Mouse (Mus musculus) stomach, embryonic 15.5 days (tissue): ENCODE measurements around the gene Zeb2. TPM values are rescaled to one million over a fixed set of nuclear protein-coding genes. Genes with fewer than 3 reads are reported as not detected.

Experiments used
- ATAC-seq: fragments of 200-750 bp; cut with Nextera tagmentation; 2 replicates; pipeline ENCODE4 v1.8.0; 2017; ENCODE audit warnings: low read depth, moderate number of reproducible peaks, moderate TSS enrichment; ENCODE audit not compliant: insufficient read depth, low FRiP score
- H3K27ac ChIP-seq: fragments of 300-500 bp; sonication (generic); 2 replicates; pipeline ENCODE4 v1.5.1; 2015; ENCODE audit warnings: mild to moderate bottlenecking, inconsistent platforms
- H3K27me3 ChIP-seq: fragments of 300-500 bp; sonication (generic); replicated peaks from 2 replicates; pipeline ENCODE4 v1.6.1; 2015; ENCODE audit warnings: inconsistent platforms
- H3K36me3 ChIP-seq: fragments of 300-500 bp; sonication (generic); 2 replicates; pipeline ENCODE4 v1.6.1; 2015; ENCODE audit warnings: inconsistent platforms
- H3K4me1 ChIP-seq: fragments of 300-500 bp; sonication (generic); 2 replicates; pipeline ENCODE4 v1.6.1; 2015; ENCODE audit warnings: inconsistent platforms
- H3K4me2 ChIP-seq: fragments of 300-500 bp; sonication (generic); 2 replicates; pipeline ENCODE4 v1.6.1; 2015; ENCODE audit warnings: mild to moderate bottlenecking, inconsistent platforms
- H3K4me3 ChIP-seq: fragments of 300-500 bp; sonication (generic); replicated peaks from 2 replicates; pipeline ENCODE4 v1.5.1; 2015; ENCODE audit warnings: inconsistent platforms
- H3K9ac ChIP-seq: fragments of 300-500 bp; sonication (generic); 2 replicates; pipeline ENCODE4 v1.6.1; 2015; ENCODE audit warnings: inconsistent platforms
- H3K9me3 ChIP-seq: fragments of 300-500 bp; sonication (generic); 2 replicates; pipeline ENCODE4 v1.6.1; 2016; ENCODE audit warnings: inconsistent platforms
- WGBS: fragments of 180-500 bp; shearing (Covaris S2); methylation state at CpG from one replicate; pipeline ENCODE4 v1.1.7; 2015; 5-methylcytosine and 5-hydroxymethylcytosine counted together
- polyA plus RNA-seq: library from polyadenylated mRNA; unstranded; fragments of >200 nt; fragmentation: Nextera tagmentation; extraction: Ambion mirVana; gene quantifications from 2 replicates; pipeline ENCODE4 v1.2.1, GENCODE M21; 2015

Gene Zeb2
- polyA plus RNA-seq, 1 experiment from 2014 or later, result 46.5 TPM

- Histone ChIP-seq H3K27ac (no peak overlapping the region), H3K4me1 (no peaks in the 10 kb centered on the region), H3K27me3 (no peaks in the 10 kb centered on the region), H3K9me3 (no peaks in the 10 kb centered on the region), H3K4me2 (no peak overlapping the region), H3K9ac (no peak overlapping the region), H3K4me3 (no peak overlapping the region), H3K36me3 (no peaks in the 10 kb centered on the region)
- 78% methylated on average over 5 of the region's 5 CpGs for WGBS
- ATAC-seq, result no peak
Observed at GRCm38 (mm10) chr2:45071296-45071695, 45.9 kb downstream of the Zeb2 start.

GRCm38 (mm10) chr2:45070612-45071276 is 46.5 kb downstream of the Zeb2 start:
- Histone ChIP-seq H3K27ac (no peak overlapping the region), H3K4me2 (no peak overlapping the region), H3K9ac (no peak overlapping the region), H3K36me3 (no peaks in the 10 kb centered on the region), H3K9me3 (no peaks in the 10 kb centered on the region), H3K27me3 (no peaks in the 10 kb centered on the region), H3K4me3 (no peak overlapping the region), H3K4me1 (no peaks in the 10 kb centered on the region)
- 50% methylated on average over 6 of the region's 6 CpGs for WGBS
- no peak for ATAC-seq

- Histone ChIP-seq H3K9me3 (no peaks in the 10 kb centered on the region), H3K4me3 (no peak overlapping the region), H3K4me2 (no peak overlapping the region), H3K36me3 (no peaks in the 10 kb centered on the region), H3K4me1 (no peaks in the 10 kb centered on the region), H3K27ac (no peak overlapping the region), H3K27me3 (no peaks in the 10 kb centered on the region), H3K9ac (no peak overlapping the region)
- 79% methylated on average over 7 of the region's 7 CpGs for WGBS
- ATAC-seq, result peak; percentile 35; the same call in 1 of the 2 replicates
Observed at GRCm38 (mm10) chr2:45068792-45069550, 48.2 kb downstream of the Zeb2 start.

- Histone ChIP-seq H3K4me3 (no peak overlapping the region), H3K27me3 (no peaks in the 10 kb centered on the region), H3K4me1 (no peaks in the 10 kb centered on the region), H3K36me3 (no peaks in the 10 kb centered on the region), H3K9me3 (no peaks in the 10 kb centered on the region), H3K27ac (no peak overlapping the region), H3K4me2 (no peak overlapping the region), H3K9ac (no peak overlapping the region)
- no peak for ATAC-seq
- 44% methylated on average over 5 of the region's 5 CpGs for WGBS
Observed at GRCm38 (mm10) chr2:45067116-45067515, 50.1 kb downstream of the Zeb2 start.

- H3K9me3 ChIP-seq, result no peaks in the 10 kb centered on the region
- H3K27ac ChIP-seq, result no peak overlapping the region
- no peaks in the 10 kb centered on the region for H3K36me3 ChIP-seq
- ATAC-seq, result no peak
- H3K27me3 ChIP-seq, result no peaks in the 10 kb centered on the region
- no peak overlapping the region for H3K4me2 ChIP-seq
- no peak overlapping the region for H3K9ac ChIP-seq
- WGBS, result 45% methylated on average over 7 of the region's 7 CpGs
- no peaks in the 10 kb centered on the region for H3K4me1 ChIP-seq
- H3K4me3 ChIP-seq, result no peak overlapping the region
Observed at GRCm38 (mm10) chr2:45063300-45063890, 53.8 kb downstream of the Zeb2 start.

GRCm38 (mm10) chr2:45062136-45062535 is 55.1 kb downstream of the Zeb2 start:
- Histone ChIP-seq H3K9me3 (no peaks in the 10 kb centered on the region), H3K4me1 (no peaks in the 10 kb centered on the region), H3K36me3 (no peaks in the 10 kb centered on the region), H3K27ac (no peak overlapping the region), H3K4me3 (no peak overlapping the region), H3K27me3 (no peaks in the 10 kb centered on the region), H3K4me2 (no peak overlapping the region), H3K9ac (no peak overlapping the region)
- ATAC-seq, result no peak
- WGBS, result 63% methylated on average over 6 of the region's 6 CpGs

- Histone ChIP-seq H3K36me3 (no peaks in the 10 kb centered on the region), H3K9me3 (no peaks in the 10 kb centered on the region)
- ATAC-seq, result no peak
Observed at GRCm38 (mm10) chr2:45060768-45061167, 56.4 kb downstream of the Zeb2 start.

GRCm38 (mm10) chr2:45060202-45060601 is 57.0 kb downstream of the Zeb2 start:
- Histone ChIP-seq H3K4me1 (0 out of 2 replicates have a peak, but pooled peaks cover 2% of the 10 kb centered on the region), H3K36me3 (no peaks in the 10 kb centered on the region), H3K27me3 (no peaks in the 10 kb centered on the region), H3K4me2 (no peak overlapping the region), H3K27ac (no peak overlapping the region), H3K9ac (no peak overlapping the region), H3K4me3 (no peak overlapping the region), H3K9me3 (no peaks in the 10 kb centered on the region)
- WGBS, result 84% methylated on average over 9 of the region's 9 CpGs
- no peak for ATAC-seq

More at GRCm38 (mm10) chr2:45060768-45061167, 56.4 kb downstream of the Zeb2 start:
- Histone ChIP-seq H3K4me2 (no peak overlapping the region), H3K27ac (no peak overlapping the region; the same call in 1 of the 2 replicates), H3K9ac (no peak overlapping the region), H3K4me3 (no peak overlapping the region), H3K4me1 (0 out of 2 replicates have a peak, but pooled peaks cover 2% of the 10 kb centered on the region), H3K27me3 (no peaks in the 10 kb centered on the region)
- 61% methylated on average over 4 of the region's 4 CpGs for WGBS

GRCm38 (mm10) chr2:45059599-45059998 is 57.6 kb downstream of the Zeb2 start:
- Histone ChIP-seq H3K9me3 (no peaks in the 10 kb centered on the region), H3K27me3 (no peaks in the 10 kb centered on the region), H3K4me1 (0 out of 2 replicates have a peak, but pooled peaks cover 2% of the 10 kb centered on the region), H3K27ac (no peak overlapping the region), H3K4me3 (no peak overlapping the region), H3K4me2 (no peak overlapping the region), H3K36me3 (no peaks in the 10 kb centered on the region), H3K9ac (no peak overlapping the region)
- no peak for ATAC-seq
- 81% methylated on average over 4 of the region's 4 CpGs for WGBS

- no peaks in the 10 kb centered on the region for H3K9me3 ChIP-seq
- H3K4me1 ChIP-seq, result 0 out of 2 replicates have a peak, but pooled peaks cover 7% of the 10 kb centered on the region
- ATAC-seq, result no peak
- no peak overlapping the region for H3K9ac ChIP-seq
- H3K27ac ChIP-seq, result no peak overlapping the region
- H3K36me3 ChIP-seq, result no peaks in the 10 kb centered on the region
- no peaks in the 10 kb centered on the region for H3K27me3 ChIP-seq
- no peak overlapping the region for H3K4me2 ChIP-seq
- 90% methylated on average over 12 of the region's 12 CpGs for WGBS
- H3K4me3 ChIP-seq, result no peak overlapping the region
Observed at GRCm38 (mm10) chr2:45059010-45059409, 58.2 kb downstream of the Zeb2 start.

GRCm38 (mm10) chr2:45058183-45058582 is 59.0 kb downstream of the Zeb2 start:
- no peak overlapping the region for H3K9ac ChIP-seq
- no peak overlapping the region for H3K4me2 ChIP-seq
- no peak overlapping the region for H3K27ac ChIP-seq
- WGBS, result 84% methylated on average over 9 of the region's 9 CpGs
- no peaks in the 10 kb centered on the region for H3K36me3 ChIP-seq
- no peak overlapping the region for H3K4me3 ChIP-seq
- no peak for ATAC-seq
- H3K4me1 ChIP-seq, result 0 out of 2 replicates have a peak, but pooled peaks cover 8% of the 10 kb centered on the region
- H3K27me3 ChIP-seq, result no peaks in the 10 kb centered on the region
- H3K9me3 ChIP-seq, result no peaks in the 10 kb centered on the region
